Mouse (Mus musculus): ENCODE data around the gene Elmo3. TPM values are rescaled to one million over a fixed set of nuclear protein-coding genes. Genes with fewer than 3 reads are reported as not detected.

Gene Elmo3
- polyA plus RNA-seq, 1 experiment = 3.5 TPM

DNA sequence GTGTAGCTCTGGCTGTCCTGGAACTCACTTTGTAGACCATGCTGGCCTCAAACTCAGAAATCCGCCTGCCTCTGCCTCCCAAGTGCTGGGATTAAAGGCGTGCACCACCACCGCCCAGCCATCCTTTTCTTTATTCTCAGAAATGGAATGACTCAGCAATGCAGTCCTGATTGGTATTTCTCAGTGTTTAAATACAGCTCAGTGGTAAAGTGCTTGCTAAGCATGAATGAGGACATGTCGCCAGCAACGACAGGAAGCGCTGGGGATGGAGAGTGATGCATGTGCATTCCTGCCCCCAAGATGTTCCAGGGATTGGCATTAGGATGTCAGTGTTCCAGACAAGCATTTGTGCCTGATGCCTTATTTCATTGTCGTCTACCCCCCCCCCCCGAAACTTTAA lies 2.0 kb upstream of the Elmo3 start:
- Histone ChIP-seq H3K4me3 (ENCODE audit: control insufficient read depth, low read depth, low read length) (no peak overlapping the region), H3K4me1 (ENCODE audit: control insufficient read depth, insufficient read depth, low read length) (peaks cover 13% of the 10 kb centered on the region), H3K27me3 (ENCODE audit: control insufficient read depth, insufficient read depth, low read length) (no peaks in the 10 kb centered on the region), H3K27ac (ENCODE audit: control insufficient read depth, insufficient read depth, low read depth, low read length) (no peak overlapping the region), H3K36me3 (ENCODE audit: control insufficient read depth, insufficient read depth, low read length) (peaks cover 2% of the 10 kb centered on the region; the same call in 1 of the 2 replicates)
- TF ChIP-seq POLR2A (IDR thresholded peaks at IDR 0.05; ENCODE audit: control insufficient read depth, low read depth, low read length) = no peak
- TF ChIP-seq CTCF (IDR thresholded peaks at IDR 0.05; ENCODE audit: control insufficient read depth, insufficient read depth, insufficient replicate concordance, low read depth, low read length) = no peak

DNA sequence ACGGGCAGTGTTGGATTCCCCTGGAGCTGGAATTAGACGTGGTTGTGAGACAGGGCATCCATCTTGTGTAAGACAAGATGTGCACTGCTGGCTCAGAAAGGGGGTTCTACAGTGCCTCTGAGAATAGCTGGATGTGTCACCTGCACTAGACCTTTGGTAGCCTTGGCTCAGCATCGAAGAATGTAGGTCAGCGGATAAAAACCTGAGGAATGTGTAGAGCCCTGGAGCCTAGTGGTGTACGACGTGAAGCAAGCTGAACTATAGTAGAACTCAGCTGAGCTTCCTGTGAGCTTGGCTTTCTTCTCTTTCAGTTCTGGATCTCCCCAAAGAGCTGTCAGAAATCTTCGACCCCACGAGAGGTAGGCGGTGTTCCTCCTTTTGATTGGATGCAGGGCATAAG lies 1.5 kb upstream of the Elmo3 start:
- Histone ChIP-seq H3K4me3 (ENCODE audit: control insufficient read depth, low read depth, low read length) (no peak overlapping the region), H3K4me1 (ENCODE audit: control insufficient read depth, insufficient read depth, low read length) (peaks cover 8% of the 10 kb centered on the region), H3K27ac (ENCODE audit: control insufficient read depth, insufficient read depth, low read depth, low read length) (no peak overlapping the region), H3K27me3 (ENCODE audit: control insufficient read depth, insufficient read depth, low read length) (no peaks in the 10 kb centered on the region), H3K36me3 (ENCODE audit: control insufficient read depth, insufficient read depth, low read length) (peaks cover 2% of the 10 kb centered on the region; the same call in 1 of the 2 replicates)
- TF ChIP-seq POLR2A (IDR thresholded peaks at IDR 0.05; ENCODE audit: control insufficient read depth, low read depth, low read length) (no peak), CTCF (IDR thresholded peaks at IDR 0.05; ENCODE audit: control insufficient read depth, insufficient read depth, insufficient replicate concordance, low read depth, low read length) (no peak)

DNA sequence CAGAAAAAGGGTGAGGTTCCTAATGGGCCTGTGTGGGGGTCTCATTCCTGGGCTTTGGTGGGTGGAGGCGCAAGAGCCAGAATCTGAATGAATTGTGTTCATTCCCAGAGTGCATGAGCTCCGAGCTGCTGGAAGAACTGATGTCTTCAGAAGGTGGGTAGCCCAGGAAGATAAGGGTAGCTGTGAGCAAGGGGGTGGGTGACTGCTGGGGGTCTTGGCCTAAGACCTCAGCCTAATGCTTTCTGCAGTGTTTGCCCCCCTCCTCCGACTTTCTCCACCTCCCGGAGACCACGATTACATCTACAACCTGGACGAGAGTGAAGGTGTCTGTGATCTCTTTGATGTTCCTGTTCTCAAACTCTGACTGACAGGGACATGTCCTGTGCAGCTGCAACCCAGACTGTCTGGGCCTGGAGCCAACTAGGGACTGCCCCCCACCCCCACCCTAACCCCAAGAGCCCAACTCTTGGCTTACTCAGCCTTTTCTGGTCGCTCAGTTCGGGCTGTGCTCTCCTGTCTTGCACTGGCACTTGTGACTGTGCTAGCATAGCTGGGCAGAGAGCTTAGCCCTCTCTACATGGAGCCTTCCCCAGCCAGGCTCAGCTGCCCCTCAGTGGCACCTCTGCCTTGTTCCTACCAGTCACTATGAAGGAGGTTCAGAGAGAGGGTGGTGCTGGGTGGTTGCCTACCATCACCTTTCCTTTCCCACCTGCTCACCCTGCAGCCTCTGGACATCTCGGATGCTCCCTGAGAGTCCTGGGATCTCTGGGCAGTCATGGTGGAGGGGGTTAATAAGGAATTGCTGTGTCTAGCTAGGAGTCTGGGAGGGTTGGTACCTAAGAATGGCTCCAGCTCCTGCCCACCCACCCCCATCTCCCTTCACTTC lies 833 bp upstream of the Elmo3 start:
- Histone ChIP-seq H3K27me3 (ENCODE audit: control insufficient read depth, insufficient read depth, low read length) (no peaks in the 10 kb centered on the region), H3K36me3 (ENCODE audit: control insufficient read depth, insufficient read depth, low read length) (peaks cover 2% of the 10 kb centered on the region; the same call in 1 of the 2 replicates), H3K27ac (ENCODE audit: control insufficient read depth, insufficient read depth, low read depth, low read length) (no peak overlapping the region), H3K4me3 (ENCODE audit: control insufficient read depth, low read depth, low read length) (no peak overlapping the region), H3K4me1 (ENCODE audit: control insufficient read depth, insufficient read depth, low read length) (peaks cover 7% of the 10 kb centered on the region)
- TF ChIP-seq CTCF (IDR thresholded peaks at IDR 0.05; ENCODE audit: control insufficient read depth, insufficient read depth, insufficient replicate concordance, low read depth, low read length) = peak; percentile 9; the same call in 1 of the 2 replicates
- no peak; the same call in 1 of the 2 replicates for TF ChIP-seq POLR2A (IDR thresholded peaks at IDR 0.05; ENCODE audit: control insufficient read depth, low read depth, low read length)

DNA sequence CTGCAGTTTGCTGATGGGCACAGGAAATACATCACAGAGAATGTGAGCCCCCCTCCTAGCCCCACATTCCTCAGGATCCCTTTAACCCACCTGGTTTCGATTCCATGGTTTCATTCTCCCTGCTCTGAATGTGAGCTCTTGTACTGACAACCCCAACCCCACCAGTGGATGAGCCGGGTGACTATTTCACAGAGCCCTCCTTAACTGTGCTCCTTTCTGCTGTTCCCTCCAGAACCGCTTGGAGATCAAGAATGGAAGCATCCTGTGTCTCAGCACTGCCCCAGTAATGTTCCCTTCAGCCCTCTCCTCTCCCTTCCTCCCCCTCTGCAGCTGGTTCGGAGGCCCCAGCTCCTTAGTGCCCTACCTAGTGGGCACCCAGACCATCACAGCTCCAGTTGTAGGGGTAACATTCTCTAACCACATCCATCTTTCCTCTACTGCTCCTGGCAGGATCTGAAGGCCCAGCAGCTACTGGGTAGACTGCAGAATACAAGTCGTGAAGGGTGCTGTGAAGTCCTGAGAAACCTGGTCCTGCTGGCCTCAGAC lies 818 bp downstream of the Elmo3 start:
- H3K36me3 ChIP-seq (ENCODE audit: control insufficient read depth, insufficient read depth, low read length) = peaks cover 2% of the 10 kb centered on the region; the same call in 1 of the 2 replicates
- H3K27me3 ChIP-seq (ENCODE audit: control insufficient read depth, insufficient read depth, low read length) = no peaks in the 10 kb centered on the region
- peaks cover 7% of the 10 kb centered on the region for H3K4me1 ChIP-seq (ENCODE audit: control insufficient read depth, insufficient read depth, low read length)
- H3K27ac ChIP-seq (ENCODE audit: control insufficient read depth, insufficient read depth, low read depth, low read length) = no peak overlapping the region
- TF ChIP-seq CTCF (IDR thresholded peaks at IDR 0.05; ENCODE audit: control insufficient read depth, insufficient read depth, insufficient replicate concordance, low read depth, low read length) = no peak
- TF ChIP-seq POLR2A (IDR thresholded peaks at IDR 0.05; ENCODE audit: control insufficient read depth, low read depth, low read length) = no peak
- no peak overlapping the region; the same call in 1 of the 2 replicates for H3K4me3 ChIP-seq (ENCODE audit: control insufficient read depth, low read depth, low read length)

DNA sequence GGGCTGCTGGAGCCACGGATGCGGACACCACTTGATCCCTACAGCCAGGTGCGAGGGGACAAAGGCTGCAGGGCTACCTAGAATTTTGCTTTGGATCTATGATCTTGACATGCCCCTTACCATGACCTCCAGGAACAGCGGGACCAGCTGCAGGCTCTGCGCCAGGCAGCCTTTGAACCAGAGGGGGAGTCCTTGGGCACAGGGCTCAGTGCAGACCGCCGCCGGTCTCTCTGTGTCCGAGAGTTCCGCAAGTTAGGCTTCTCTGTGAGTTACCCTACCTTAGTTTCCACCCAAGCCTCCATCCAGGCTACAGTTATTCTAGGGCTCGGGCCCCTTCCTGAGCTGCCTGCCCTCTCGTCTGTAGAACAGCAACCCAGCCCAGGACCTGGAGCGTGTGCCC lies 2.3 kb downstream of the Elmo3 start:
- Histone ChIP-seq H3K4me1 (ENCODE audit: control insufficient read depth, insufficient read depth, low read length) (peaks cover 7% of the 10 kb centered on the region), H3K27me3 (ENCODE audit: control insufficient read depth, insufficient read depth, low read length) (no peaks in the 10 kb centered on the region), H3K27ac (ENCODE audit: control insufficient read depth, insufficient read depth, low read depth, low read length) (no peak overlapping the region), H3K36me3 (ENCODE audit: control insufficient read depth, insufficient read depth, low read length) (no peaks in the 10 kb centered on the region; the same call in 1 of the 2 replicates), H3K4me3 (ENCODE audit: control insufficient read depth, low read depth, low read length) (no peak overlapping the region)
- TF ChIP-seq CTCF (IDR thresholded peaks at IDR 0.05; ENCODE audit: control insufficient read depth, insufficient read depth, insufficient replicate concordance, low read depth, low read length) = no peak
- no peak for TF ChIP-seq POLR2A (IDR thresholded peaks at IDR 0.05; ENCODE audit: control insufficient read depth, low read depth, low read length)

DNA sequence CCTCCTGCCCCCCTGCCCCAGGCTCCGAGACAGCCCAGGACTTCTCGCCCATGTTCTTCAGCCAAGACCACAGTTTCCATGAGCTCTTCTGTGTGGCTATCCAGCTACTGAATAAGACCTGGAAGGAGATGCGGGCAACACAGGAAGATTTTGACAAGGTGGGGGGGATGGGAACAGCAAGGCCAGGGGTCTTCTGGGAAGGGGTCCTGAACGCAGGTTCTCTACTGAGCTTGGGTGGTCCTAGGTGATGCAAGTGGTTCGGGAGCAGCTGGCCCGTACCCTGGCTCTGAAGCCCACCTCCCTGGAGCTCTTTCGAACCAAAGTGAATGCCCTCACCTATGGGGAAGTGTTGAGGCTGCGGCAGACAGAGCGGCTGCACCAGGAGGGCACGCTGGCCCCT lies 3.0 kb downstream of the Elmo3 start:
- Histone ChIP-seq H3K4me3 (ENCODE audit: control insufficient read depth, low read depth, low read length) (no peak overlapping the region), H3K27me3 (ENCODE audit: control insufficient read depth, insufficient read depth, low read length) (no peaks in the 10 kb centered on the region), H3K4me1 (ENCODE audit: control insufficient read depth, insufficient read depth, low read length) (peaks cover 7% of the 10 kb centered on the region), H3K36me3 (ENCODE audit: control insufficient read depth, insufficient read depth, low read length) (no peaks in the 10 kb centered on the region; the same call in 1 of the 2 replicates), H3K27ac (ENCODE audit: control insufficient read depth, insufficient read depth, low read depth, low read length) (no peak overlapping the region)
- TF ChIP-seq POLR2A (IDR thresholded peaks at IDR 0.05; ENCODE audit: control insufficient read depth, low read depth, low read length) (no peak), CTCF (IDR thresholded peaks at IDR 0.05; ENCODE audit: control insufficient read depth, insufficient read depth, insufficient replicate concordance, low read depth, low read length) (no peak)

DNA sequence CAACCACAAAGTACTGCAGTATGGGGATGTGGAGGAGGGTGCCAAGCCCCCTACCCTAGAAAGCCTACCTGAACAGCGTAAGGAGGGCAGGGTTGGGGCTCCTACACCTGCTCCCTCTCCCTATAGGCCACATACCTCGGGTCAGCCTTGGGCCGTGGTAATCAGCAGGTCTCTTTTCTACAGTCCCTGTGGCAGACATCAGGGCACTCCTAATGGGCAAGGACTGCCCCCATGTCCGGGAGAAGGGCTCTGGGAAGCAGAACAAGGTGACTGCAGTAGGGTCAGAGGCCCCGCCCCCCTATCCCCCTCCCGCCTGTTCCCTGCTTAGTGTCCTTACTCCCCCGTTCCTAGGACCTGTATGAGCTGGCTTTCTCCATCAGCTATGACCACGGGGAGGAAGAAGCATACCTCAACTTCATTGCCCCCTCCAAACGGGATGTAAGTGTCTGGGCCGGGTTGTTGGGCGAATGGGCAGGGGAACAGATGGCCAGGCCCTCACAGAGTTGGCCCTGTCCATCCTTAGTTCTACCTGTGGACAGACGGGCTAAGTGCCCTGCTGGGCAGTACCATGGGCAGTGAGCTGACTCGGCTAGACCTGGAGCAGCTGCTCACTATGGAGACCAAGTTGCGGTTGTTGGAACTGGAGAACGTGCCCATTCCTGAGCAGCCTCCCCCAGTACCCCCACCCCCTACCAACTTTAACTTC lies 3.9 kb downstream of the Elmo3 start:
- Histone ChIP-seq H3K27ac (ENCODE audit: control insufficient read depth, insufficient read depth, low read depth, low read length) (no peak overlapping the region), H3K4me1 (ENCODE audit: control insufficient read depth, insufficient read depth, low read length) (peaks cover 7% of the 10 kb centered on the region), H3K27me3 (ENCODE audit: control insufficient read depth, insufficient read depth, low read length) (no peaks in the 10 kb centered on the region), H3K36me3 (ENCODE audit: control insufficient read depth, insufficient read depth, low read length) (no peaks in the 10 kb centered on the region; the same call in 1 of the 2 replicates), H3K4me3 (ENCODE audit: control insufficient read depth, low read depth, low read length) (no peak overlapping the region)
- no peak for TF ChIP-seq POLR2A (IDR thresholded peaks at IDR 0.05; ENCODE audit: control insufficient read depth, low read depth, low read length)
- TF ChIP-seq CTCF (IDR thresholded peaks at IDR 0.05; ENCODE audit: control insufficient read depth, insufficient read depth, insufficient replicate concordance, low read depth, low read length) = no peak
